Mouse (Mus musculus) cerebellum, adult 2 months (tissue): Measurements from ENCODE around the gene Slc25a43. TPM values are rescaled to one million over a fixed set of nuclear protein-coding genes. Genes with fewer than 3 reads are reported as not detected.

Experiments
- DNase-seq, 2 experiments: peaks; one replicate each; pipeline ENCODE4 v3.0.0; 2021
- H3K27ac ChIP-seq: fragments of 200-500 bp; 2 replicates; pipeline ENCODE4 v1.5.1; 2012; ENCODE audit warnings: low read length, control low read depth, inconsistent platforms; ENCODE audit not compliant: insufficient read depth
- H3K27me3 ChIP-seq: fragments of 200-500 bp; 2 replicates; pipeline ENCODE4 v1.6.1; 2012; ENCODE audit warnings: inconsistent platforms, mild to moderate bottlenecking, low read length, moderate library complexity; ENCODE audit not compliant: control insufficient read depth, insufficient read depth
- H3K4me1 ChIP-seq: fragments of 200-500 bp; 2 replicates; pipeline ENCODE4 v1.6.1; 2011; ENCODE audit warnings: low read length; ENCODE audit not compliant: control insufficient read depth, insufficient read depth
- H3K4me3 ChIP-seq: fragments of 200-500 bp; replicated peaks from 2 replicates; pipeline ENCODE3; 2011; ENCODE audit warnings: mild to moderate bottlenecking, low read depth, low read length, control low read depth; ENCODE audit not compliant: insufficient read depth
- CTCF ChIP-seq: fragments of 200-500 bp; IDR thresholded peaks from 2 replicates; pipeline ENCODE4 v1.5.1; 2011; ENCODE audit warnings: low read depth, mild to moderate bottlenecking, control low read depth, low read length, moderate library complexity, borderline replicate concordance; ENCODE audit not compliant: insufficient read depth
- POLR2A ChIP-seq: fragments of 200-500 bp; IDR thresholded peaks from 2 replicates; pipeline ENCODE4 v1.6.1; 2011; ENCODE audit warnings: low read length, control low read depth, borderline replicate concordance; ENCODE audit not compliant: insufficient read depth
- WGBS: fragments of 180-500 bp; shearing (Covaris S2); methylation state at CpG from one replicate; pipeline ENCODE4 v1.1.7; 2018; 5-methylcytosine and 5-hydroxymethylcytosine counted together
- polyA plus RNA-seq: library from polyadenylated mRNA; depleted of rRNA; stranded (reverse); fragments of >200 nt; gene quantifications from 2 replicates; pipeline ENCODE4 v1.2.3, GENCODE M21; 2012

The Slc25a43 gene
- polyA plus RNA-seq, 1 experiment: 0.54 TPM

GRCm38 (mm10) chrX:36763298-36763933, 20.0 kb downstream of the Slc25a43 start:
- H3K27ac ChIP-seq: no peak overlapping the region
- TF ChIP-seq POLR2A (no peak), CTCF (no peak)
- no peak for DNase-seq
- H3K4me1 ChIP-seq: no peaks in the 10 kb centered on the region
- WGBS: 41% methylated on average over 11 of the region's 11 CpGs
- no peak overlapping the region for H3K4me3 ChIP-seq
- H3K27me3 ChIP-seq: no peaks in the 10 kb centered on the region

- WGBS: 59% methylated on average over 2 of the region's 2 CpGs
- Histone ChIP-seq H3K27ac (no peak overlapping the region), H3K4me3 (no peak overlapping the region), H3K27me3 (no peaks in the 10 kb centered on the region), H3K4me1 (no peaks in the 10 kb centered on the region)
- TF ChIP-seq POLR2A (no peak), CTCF (no peak)
- no peak for DNase-seq
Measured at GRCm38 (mm10) chrX:36763934-36764317, 20.5 kb downstream of the Slc25a43 start.

GRCm38 (mm10) chrX:36767386-36767785, 23.9 kb downstream of the Slc25a43 start:
- no peaks in the 10 kb centered on the region for H3K27me3 ChIP-seq
- no peak overlapping the region for H3K27ac ChIP-seq
- H3K4me1 ChIP-seq: no peaks in the 10 kb centered on the region
- no peak overlapping the region for H3K4me3 ChIP-seq
- WGBS: 67% methylated on average over 5 of the region's 5 CpGs
- TF ChIP-seq CTCF (no peak), POLR2A (no peak)
- no peak for DNase-seq

GRCm38 (mm10) chrX:36772591-36772990, 29.1 kb downstream of the Slc25a43 start:
- H3K4me1 ChIP-seq: no peaks in the 10 kb centered on the region

GRCm38 (mm10) chrX:36775520-36775919, 32.1 kb downstream of the Slc25a43 start:
- Histone ChIP-seq H3K4me1 (no peaks in the 10 kb centered on the region), H3K4me3 (no peak overlapping the region), H3K27me3 (no peaks in the 10 kb centered on the region), H3K27ac (no peak overlapping the region)
- 90% methylated on average over 5 of the region's 5 CpGs for WGBS
- DNase-seq: no peak
- TF ChIP-seq CTCF (no peak), POLR2A (no peak)

More at GRCm38 (mm10) chrX:36772591-36772990, 29.1 kb downstream of the Slc25a43 start:
- Histone ChIP-seq H3K27me3 (no peaks in the 10 kb centered on the region), H3K27ac (no peak overlapping the region), H3K4me3 (no peak overlapping the region)
- 79% methylated on average over 6 of the region's 6 CpGs for WGBS
- DNase-seq: no peak
- TF ChIP-seq CTCF: no peak
- TF ChIP-seq POLR2A: no peak

GRCm38 (mm10) chrX:36777694-36778093, 34.2 kb downstream of the Slc25a43 start:
- no peak for DNase-seq
- no peak for TF ChIP-seq POLR2A
- no peak for TF ChIP-seq CTCF
- no peaks in the 10 kb centered on the region for H3K27me3 ChIP-seq
- no peak overlapping the region for H3K4me3 ChIP-seq
- no peak overlapping the region for H3K27ac ChIP-seq
- no peaks in the 10 kb centered on the region for H3K4me1 ChIP-seq
- WGBS: 86% methylated on average over 4 of the region's 4 CpGs

DNA sequence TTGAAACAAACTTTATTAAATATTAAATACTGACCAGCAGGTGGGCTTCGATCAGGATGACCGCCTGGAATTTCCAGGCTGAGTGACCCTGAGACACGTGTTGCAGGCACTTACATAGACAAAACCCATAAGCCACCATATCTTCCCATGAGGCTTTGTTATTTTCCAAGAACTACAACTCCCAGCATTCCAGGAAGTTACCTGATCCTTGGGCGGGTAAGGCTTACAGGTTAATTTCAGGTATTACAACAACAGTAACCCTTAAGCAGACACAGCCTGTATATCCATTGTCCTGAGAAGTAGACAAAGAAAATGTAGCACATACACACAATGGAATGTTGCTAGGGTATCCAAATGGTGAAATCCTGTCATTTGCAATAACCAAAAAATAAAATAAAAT, 45.9 kb downstream of the Slc25a43 start:
- DNase-seq: no peak
- no peak for TF ChIP-seq CTCF
- no peak for TF ChIP-seq POLR2A
- no peak overlapping the region for H3K27ac ChIP-seq
- 72% methylated on average over 4 of the region's 4 CpGs for WGBS
- H3K27me3 ChIP-seq: no peaks in the 10 kb centered on the region
- no peak overlapping the region for H3K4me3 ChIP-seq
- no peaks in the 10 kb centered on the region for H3K4me1 ChIP-seq

DNA sequence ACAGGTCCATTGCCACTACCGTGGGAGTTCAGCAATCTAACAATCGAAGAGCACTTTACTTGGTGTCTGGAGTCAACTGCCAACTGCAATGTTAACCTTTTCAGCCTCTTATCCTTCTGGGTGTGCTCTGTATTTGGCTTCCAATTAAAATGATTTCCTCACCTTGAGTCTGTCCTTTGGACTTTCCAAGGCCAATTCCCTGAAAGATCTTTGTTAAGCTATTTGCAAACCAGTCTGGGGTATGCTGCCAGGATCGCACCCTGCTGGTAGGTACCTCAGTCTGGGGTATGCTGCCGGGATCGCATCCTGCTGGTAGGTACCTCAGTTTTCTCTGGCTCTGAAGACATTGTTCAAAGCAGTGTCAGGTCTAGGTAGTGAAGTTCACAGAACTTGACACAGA, 51.1 kb downstream of the Slc25a43 start:
- DNase-seq: no peak
- no peak for TF ChIP-seq CTCF
- no peak for TF ChIP-seq POLR2A
- Histone ChIP-seq H3K27ac (no peak overlapping the region), H3K4me1 (peaks cover 3% of the 10 kb centered on the region; the same call in 1 of the 2 replicates), H3K27me3 (no peaks in the 10 kb centered on the region), H3K4me3 (no peak overlapping the region)
- WGBS: 54% methylated on average over 5 of the region's 5 CpGs

DNA sequence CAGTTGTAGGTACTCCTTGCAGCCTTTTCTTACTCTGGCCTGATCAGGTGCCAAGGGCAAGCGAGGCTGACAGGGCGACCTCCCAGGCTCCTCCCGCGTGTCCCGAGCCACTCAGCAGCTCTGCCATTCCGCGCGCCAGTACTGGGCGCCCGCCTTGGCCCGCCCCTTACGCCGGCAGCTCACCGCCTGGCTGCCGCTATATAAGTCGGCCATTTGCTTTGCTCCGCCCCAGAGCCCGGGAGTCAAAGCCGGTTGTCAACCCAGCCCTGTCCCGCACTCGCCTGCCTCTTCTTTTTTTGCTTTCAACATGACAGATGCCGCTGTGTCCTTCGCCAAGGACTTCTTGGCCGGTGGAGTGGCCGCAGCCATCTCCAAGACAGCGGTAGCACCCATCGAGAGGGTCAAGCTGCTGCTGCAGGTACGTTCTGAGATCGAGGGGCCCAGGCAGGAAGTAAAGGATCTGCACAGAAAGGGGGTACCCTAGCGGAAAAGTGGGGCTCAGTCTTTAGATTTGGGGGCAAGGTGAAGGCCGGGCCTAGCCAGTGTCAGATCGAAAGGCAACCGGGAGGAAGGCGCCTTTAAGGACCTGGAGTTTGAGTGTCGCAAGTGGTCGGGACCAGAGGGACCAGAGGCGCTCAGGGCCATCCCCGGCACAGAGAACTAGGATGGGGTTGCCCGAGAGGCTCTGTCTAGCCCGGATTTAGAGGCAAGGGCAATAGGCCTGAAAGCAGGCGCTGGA, 52.1 kb downstream of the Slc25a43 start, which contains the start of gene Slc25a5:
TSS of gene Slc25a5 (plus strand) at position 228 of the 739 bp plus-strand sequence.
- Histone ChIP-seq H3K4me1 (peaks cover 3% of the 10 kb centered on the region; the same call in 1 of the 2 replicates), H3K4me3 (peak within 1 kb of the TSS; percentile 98), H3K27ac (peak within 1 kb of the TSS; percentile 95), H3K27me3 (no peaks in the 10 kb centered on the region)
- peak; percentile 85 to 92 for DNase-seq
- WGBS: 8% methylated on average over 41 of the region's 41 CpGs
- TF ChIP-seq CTCF: no peak
- TF ChIP-seq POLR2A: peak; percentile 76
